In genomic region chr19:32353447-32353846, GRCm38 (mm10) we compare ENCODE assay signal across 22 mouse cellular contexts.
"Had no signal": no experiment of that assay in that cellular context is flagged by ENCODE, and none has a peak within 500 bp of the region (broad histone marks: within the 10 kb centered on the region; RNA-seq: fewer than 3 reads in every experiment).

No protein-coding gene starts in this region.

- H3K36me3 ChIP-seq: midbrain, embryonic 10.5 days; midbrain, embryonic 13.5 days had no signal

- H3K9me3 ChIP-seq: limb, embryonic 13.5 days; megakaryocyte, embryonic 14.5 days; midbrain, embryonic 10.5 days; midbrain, embryonic 13.5 days had no signal

- ATAC-seq: intestine, embryonic 16.5 days; liver, postnatal 0 days; lung, postnatal 0 days; midbrain, embryonic 13.5 days; midbrain, embryonic 16.5 days had no signal

- DNase-seq: kidney, adult 18-20 months; kidney, adult 9 months; kidney, postnatal 14 days; kidney, postnatal 4 days; layer of hippocampus, adult 9-11 months; liver, postnatal 0 days; lung, embryonic 14.5 days; lung, postnatal 36 days; right cerebral cortex, adult 18-20 months; right cerebral cortex, postnatal 14 days; right cerebral cortex, postnatal 4 days; thymus, adult 2 months; thymus, postnatal 14 days; thymus, postnatal 4 days had no signal

- H3K27ac ChIP-seq: limb, embryonic 13.5 days; liver, embryonic 14.5 days; midbrain, embryonic 10.5 days; midbrain, embryonic 13.5 days had no signal

- H3K9ac ChIP-seq: limb, embryonic 13.5 days; liver, embryonic 14.5 days; liver, postnatal 0 days; lung, embryonic 14.5 days; midbrain, embryonic 13.5 days had no signal

- H3K4me3 ChIP-seq: limb, embryonic 13.5 days; megakaryocyte, embryonic 14.5 days; midbrain, embryonic 10.5 days; midbrain, embryonic 13.5 days had no signal

- H3K27me3 ChIP-seq: limb, embryonic 13.5 days; megakaryocyte, embryonic 14.5 days; midbrain, embryonic 13.5 days had no signal

- H3K4me2 ChIP-seq: limb, embryonic 13.5 days; lung, embryonic 14.5 days; midbrain, embryonic 13.5 days had no signal
